Mouse (Mus musculus) 3134 (cell line): Measurements from ENCODE around the gene Myl9.

Source experiments
- DNase-seq: peaks from one replicate; pipeline ENCODE4 v3.0.0-alpha.2; 2011; ENCODE audit warnings: low spot score; ENCODE audit not compliant: insufficient read length; ENCODE audit errors: extremely low read depth

The Myl9 gene

GRCm38 (mm10) chr2:156774738-156775454 lies at the start of gene Myl9:
Myl9 (plus strand) TSS chr2:156775420.
- DNase-seq = no peak

GRCm38 (mm10) chr2:156726344-156726743 lies 48.9 kb upstream of the Myl9 start:
- DNase-seq = no peak

- DNase-seq = no peak
Observed at GRCm38 (mm10) chr2:156726878-156727277, 48.3 kb upstream of the Myl9 start.

DNA sequence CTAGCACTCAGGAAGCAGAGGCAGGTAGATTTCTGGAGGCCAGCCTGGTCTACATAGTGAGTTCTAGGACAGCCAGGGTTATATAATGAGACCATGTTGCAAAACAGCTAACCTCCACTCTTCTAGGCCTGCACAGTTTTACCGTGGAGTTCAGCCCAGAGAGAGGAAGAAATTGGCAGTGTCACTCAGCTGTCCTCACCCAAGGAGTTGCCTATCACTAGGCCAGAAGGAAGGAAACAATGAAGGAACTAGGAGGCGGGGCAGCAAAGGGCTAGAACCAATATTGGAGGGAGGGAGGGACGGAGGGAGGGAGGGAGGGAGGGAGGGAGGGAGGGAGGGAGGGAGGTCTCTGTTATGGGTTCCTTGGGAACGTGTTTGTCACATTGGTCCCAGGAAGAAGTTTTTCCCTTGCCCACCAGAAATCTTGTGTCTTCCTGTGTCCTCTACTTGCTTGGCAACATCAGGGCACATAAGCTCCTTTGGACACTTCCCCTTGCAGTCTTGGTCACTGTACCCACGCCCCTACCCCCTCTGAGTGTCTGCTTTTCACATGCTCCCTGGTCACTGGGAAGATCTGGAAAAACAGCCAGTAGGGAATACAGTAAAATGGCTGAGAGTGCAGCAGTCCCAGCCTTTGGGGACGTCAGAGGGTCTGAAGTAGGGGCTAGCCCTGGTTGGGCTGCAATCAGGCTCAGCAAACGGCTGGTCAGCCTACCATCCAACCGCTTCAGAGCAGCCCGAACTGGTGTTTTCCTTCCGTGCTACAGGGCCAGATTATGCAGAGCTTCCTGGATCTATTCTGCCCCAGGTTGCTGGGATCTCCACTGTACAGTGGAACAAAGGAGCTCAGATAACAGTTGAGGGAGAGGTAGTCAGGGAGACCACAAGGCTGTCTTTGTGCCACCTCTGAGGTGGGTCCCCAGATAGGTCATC lies 45.4 kb upstream of the Myl9 start:
- no peak for DNase-seq

GRCm38 (mm10) chr2:156730501-156730921 lies 44.7 kb upstream of the Myl9 start:
- DNase-seq = no peak

DNA sequence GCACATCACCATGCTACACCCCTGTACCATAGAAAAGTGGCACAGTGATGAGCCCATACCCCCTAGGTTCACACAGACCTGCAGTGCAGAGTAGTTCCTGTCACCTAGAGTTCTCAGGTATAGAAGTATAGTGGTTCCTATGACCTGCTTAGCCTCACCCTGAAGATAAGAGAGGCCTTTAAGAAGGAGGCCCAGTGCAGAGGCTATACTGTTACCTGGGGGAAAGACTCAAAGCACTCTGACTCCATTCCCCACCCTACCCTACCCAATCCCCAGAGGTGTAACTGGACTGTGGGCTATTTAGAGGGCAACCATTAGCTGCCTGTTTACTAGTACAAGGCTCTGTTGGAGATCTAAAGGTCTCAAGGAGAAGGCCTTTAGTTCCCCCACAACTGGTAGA lies 43.6 kb upstream of the Myl9 start:
- no peak for DNase-seq

DNA sequence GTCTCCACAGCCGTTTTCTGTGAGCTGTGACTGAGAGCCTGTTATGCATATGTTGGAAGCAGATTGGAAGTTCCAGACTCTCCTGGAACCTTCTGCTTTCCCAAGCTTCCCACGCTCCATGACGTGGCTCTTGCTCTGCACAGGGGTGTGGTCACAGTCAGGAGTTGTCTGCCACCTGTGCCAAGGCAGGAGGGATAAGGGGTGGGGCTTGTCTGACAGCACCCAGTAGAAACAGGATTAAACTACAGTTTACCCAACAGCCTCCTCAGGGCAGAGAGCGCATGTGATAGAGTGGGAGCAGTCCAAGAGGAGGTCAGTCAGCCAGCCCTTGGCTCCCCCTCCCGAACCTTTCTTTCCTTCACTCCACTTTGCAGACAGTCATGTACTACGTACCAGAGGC lies 43.1 kb upstream of the Myl9 start:
- no peak for DNase-seq

DNA sequence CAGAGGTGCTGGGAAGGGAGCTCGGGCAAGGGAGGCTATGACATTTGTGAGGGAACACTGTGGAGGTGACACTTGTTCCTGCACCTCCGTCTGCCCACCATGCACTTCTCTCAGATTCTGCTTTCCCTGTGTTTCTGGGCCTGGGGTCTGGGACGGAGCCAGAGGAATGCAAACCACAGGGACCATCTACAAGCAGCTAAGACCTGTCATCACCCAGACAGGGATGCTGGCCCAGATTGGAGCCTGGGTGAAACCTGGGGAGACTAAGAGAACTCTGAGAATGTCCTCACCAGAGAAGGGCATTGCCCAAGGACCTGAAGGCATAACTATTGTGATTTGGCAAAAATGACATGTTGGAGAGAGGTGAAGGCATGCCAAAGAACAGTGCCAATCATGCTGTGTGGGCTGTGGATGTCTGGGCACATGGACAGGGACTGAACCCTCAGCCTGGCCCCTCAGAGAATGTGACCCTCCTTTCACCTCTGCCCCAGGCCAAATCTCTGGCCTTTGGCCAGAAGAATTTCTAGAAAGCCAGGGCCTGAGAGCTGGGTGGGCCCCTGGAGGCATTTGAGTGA lies 39.4 kb upstream of the Myl9 start:
- DNase-seq = no peak

DNA sequence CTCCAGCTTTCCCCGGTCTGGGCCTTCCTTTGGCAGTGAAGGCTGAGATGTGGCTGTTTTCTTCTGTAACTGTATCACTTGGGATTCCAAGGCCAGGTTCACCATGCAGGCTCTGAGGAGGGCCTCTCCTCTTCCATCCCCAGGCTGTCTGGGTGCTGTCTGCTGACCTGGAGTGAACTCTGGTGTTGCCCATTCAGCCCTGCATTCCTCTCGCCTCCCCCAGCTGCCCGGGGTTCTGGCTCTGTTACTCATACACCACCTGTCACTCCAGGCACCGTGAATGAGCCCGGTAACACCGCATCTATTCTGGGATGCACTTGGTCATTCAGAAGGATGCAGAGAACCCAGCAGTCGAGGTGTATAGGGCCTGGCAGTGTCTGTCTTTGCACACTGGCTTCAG lies 38.4 kb upstream of the Myl9 start:
- DNase-seq = no peak

DNA sequence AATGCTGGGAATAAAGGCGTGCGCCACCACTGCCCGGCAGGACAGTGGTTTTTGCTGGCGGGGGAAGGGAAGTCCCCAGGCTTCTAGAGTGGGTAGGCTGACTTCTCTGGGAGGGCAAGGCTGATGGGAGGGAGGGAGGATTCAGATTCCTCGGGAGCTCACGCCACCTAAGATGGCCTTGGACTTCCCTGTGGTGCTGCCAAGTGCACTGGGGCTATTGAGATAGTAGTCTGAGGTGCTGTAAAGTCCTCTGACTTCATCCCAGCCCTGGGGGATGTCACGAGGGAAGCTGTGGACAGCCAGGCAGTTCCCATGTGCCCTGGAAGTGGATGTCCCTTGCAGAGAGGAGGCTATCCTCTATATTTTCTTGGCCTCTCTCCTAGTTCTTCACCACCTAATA lies 37.2 kb upstream of the Myl9 start:
- no peak for DNase-seq

DNA sequence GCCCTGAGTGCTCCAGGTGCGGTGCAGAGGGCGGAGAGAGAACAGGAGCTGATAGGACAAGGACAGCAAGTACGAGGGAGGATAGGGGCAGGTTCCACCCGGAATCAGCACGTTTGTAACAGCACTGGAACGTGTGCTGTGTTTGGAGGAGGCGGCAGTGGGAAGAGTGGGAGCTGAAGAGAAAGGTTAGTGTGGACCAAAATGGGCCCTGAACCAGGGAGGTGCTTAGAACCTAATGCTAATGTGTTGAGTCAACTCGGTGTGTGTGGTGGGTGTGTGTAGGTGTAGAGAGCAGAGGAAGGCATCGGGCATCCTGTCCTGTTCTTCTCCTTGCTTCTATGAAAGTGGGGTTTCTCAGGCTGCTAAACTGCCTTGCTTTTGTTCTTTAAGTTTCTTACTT lies 34.0 kb upstream of the Myl9 start:
- no peak for DNase-seq

DNA sequence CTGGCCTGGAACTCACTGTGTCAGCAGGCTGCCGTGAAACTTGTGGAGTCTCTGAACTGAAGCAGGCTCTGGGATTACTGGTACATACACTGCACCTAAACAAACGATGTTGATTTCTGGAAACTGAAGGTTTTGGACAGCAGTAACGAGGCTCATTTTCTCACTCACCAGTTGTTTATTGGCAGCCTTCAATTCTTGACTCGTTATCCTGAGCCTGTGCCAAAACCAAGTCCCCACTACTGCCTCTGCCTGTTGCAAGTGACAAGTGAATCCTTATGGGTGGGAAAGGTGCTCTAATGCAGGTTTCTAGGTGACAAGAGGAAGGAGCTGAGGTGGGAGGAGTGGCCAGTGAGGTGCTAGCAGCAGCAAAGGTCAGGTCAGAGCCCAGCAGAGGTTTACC lies 33.2 kb upstream of the Myl9 start:
- no peak for DNase-seq

GRCm38 (mm10) chr2:156743248-156743647 lies 32.0 kb upstream of the Myl9 start:
- DNase-seq = no peak

- no peak for DNase-seq
Observed at GRCm38 (mm10) chr2:156744414-156744813, 30.8 kb upstream of the Myl9 start.

DNA sequence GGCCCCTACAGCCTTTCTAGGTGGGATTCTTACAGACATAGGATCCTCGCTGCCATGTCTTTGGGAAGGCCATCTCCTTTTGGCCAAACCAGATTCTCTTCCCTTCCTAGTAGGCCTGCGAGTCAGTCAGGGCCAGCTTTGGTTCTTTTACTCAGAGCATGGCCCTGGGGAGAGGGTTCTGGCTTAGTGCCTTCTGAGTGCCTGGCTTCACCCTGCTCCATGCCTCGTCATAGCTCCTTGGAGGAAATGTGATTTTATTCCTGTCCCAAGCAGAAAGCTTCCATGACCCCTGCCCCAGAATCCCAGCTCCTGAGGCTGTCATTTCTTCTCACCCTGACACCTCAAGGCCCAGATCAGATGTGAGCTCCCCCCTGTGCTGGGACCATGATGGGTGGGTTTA lies 27.9 kb upstream of the Myl9 start:
- no peak for DNase-seq

- no peak for DNase-seq
Observed at GRCm38 (mm10) chr2:156749687-156750086, 25.5 kb upstream of the Myl9 start.

- DNase-seq = no peak
Observed at GRCm38 (mm10) chr2:156756937-156757336, 18.3 kb upstream of the Myl9 start.

- no peak for DNase-seq
Observed at GRCm38 (mm10) chr2:156760843-156761505, 14.2 kb upstream of the Myl9 start.

DNA sequence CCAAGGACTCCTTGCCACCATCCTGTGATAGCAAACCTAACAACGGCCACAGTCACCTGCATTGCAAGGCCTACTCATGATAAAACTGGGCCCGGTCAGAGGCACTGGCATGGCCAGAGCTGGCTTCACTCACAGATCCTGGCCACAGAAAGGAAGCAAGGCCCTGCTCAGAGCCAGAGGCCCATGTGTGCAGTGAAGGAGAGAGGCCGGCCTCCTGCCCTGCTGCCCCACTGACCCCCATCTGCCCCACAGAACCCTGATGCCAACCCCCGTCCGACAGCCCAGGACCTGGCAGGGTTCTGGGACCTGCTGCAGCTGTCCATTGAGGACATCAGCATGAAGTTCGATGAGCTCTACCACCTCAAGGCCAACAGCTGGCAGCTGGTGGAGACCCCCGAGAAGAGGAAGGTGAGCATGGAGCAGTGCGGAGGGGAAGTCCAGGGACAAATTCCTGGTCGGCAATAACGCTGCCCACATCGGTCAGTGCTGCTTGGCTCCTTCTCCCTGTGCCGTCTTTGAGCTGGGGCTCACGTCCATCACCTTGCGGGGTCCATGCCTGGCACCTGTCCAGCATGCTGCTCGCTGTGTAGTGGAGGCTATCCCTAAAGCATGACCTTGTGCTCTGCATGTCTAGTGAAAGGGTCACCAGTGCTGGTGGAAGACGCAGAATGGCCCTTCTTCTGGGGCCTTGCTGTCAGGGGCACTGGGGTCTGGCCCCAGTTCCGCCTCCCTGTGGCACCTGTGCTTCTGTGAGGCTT lies 13.5 kb upstream of the Myl9 start:
- no peak for DNase-seq

DNA sequence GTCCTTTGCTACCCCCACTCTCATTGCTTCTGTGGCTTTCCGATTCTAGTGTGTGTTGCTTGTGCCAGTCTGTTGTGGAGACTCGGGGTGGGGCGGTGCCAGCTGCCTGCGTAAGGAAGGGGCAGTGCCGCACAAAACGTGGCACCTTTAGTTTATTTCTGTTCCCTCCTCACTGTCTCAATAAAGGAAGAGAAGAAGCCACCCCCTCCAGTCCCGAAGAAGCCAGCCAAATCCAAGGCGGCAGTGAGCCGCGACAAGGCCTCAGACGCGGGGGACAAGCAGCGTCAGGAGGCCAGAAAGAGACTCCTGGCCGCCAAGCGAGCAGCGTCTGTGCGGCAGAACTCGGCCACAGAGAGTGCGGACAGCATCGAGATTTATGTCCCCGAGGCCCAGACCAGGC lies 12.7 kb upstream of the Myl9 start:
- no peak for DNase-seq
